Mouse (Mus musculus): ENCODE measurements around the gene Prim1.

Prim1 gene

GRCm38 (mm10) chr10:128015068-128015934 lies at the start of gene Prim1:
TSS of gene Prim1 (plus strand) at chr10:128015168.
- in situ Hi-C loops (cut with MseI, MboI) = no loop called here

- in situ Hi-C loops (cut with MseI, MboI) = no loop called here
Measured at GRCm38 (mm10) chr10:127966506-127966905, 48.5 kb upstream of the Prim1 start.

GRCm38 (mm10) chr10:127969820-127970219 lies 45.1 kb upstream of the Prim1 start:
- in situ Hi-C loops (cut with MseI, MboI) = loop anchor here (5.0 kb wide), 1 partner anchor 37 kb away; the partner anchor contains the start of gene Hsd17b6 (in 2 of the 2)

GRCm38 (mm10) chr10:127970359-127970831 lies 44.6 kb upstream of the Prim1 start:
- in situ Hi-C loops (cut with MseI, MboI) = loop anchor here (5.0 kb wide), 1 partner anchor 37 kb away; the partner anchor contains the start of gene Hsd17b6 (in 2 of the 2)

GRCm38 (mm10) chr10:127971135-127971534 lies 43.8 kb upstream of the Prim1 start:
- in situ Hi-C loops (cut with MseI, MboI) = loop anchor here (5.0 kb wide), 1 partner anchor 36 kb away; the partner anchor contains the start of gene Hsd17b6 (in 2 of the 2)

- in situ Hi-C loops (cut with MseI, MboI) = loop anchor here (5.0 kb wide), 1 partner anchor 33 kb away; the partner anchor contains the start of gene Hsd17b6 (in 2 of the 2)
Measured at GRCm38 (mm10) chr10:127974062-127974461, 40.9 kb upstream of the Prim1 start.

GRCm38 (mm10) chr10:127975503-127975902 lies 39.5 kb upstream of the Prim1 start:
- in situ Hi-C loops (cut with MseI, MboI) = no loop called here

GRCm38 (mm10) chr10:127984650-127985049 lies 30.3 kb upstream of the Prim1 start:
- in situ Hi-C loops (cut with MseI, MboI) = no loop called here

GRCm38 (mm10) chr10:127985601-127986000 lies 29.4 kb upstream of the Prim1 start:
- in situ Hi-C loops (cut with MseI, MboI) = no loop called here

- in situ Hi-C loops (cut with MseI, MboI) = no loop called here
Measured at GRCm38 (mm10) chr10:127996690-127997089, 18.3 kb upstream of the Prim1 start.

- in situ Hi-C loops (cut with MseI, MboI) = no loop called here
Measured at GRCm38 (mm10) chr10:127998260-127998659, 16.7 kb upstream of the Prim1 start.

GRCm38 (mm10) chr10:128003281-128003801 lies 11.6 kb upstream of the Prim1 start:
- in situ Hi-C loops (cut with MseI, MboI) = loop anchor here (10.0 kb wide), 1 partner anchor 49 kb away; no protein-coding TSS in a partner anchor

GRCm38 (mm10) chr10:128004918-128005317 lies 10.1 kb upstream of the Prim1 start:
- in situ Hi-C loops (cut with MseI, MboI) = loop anchor here (5.0 to 10.0 kb wide), 2 partner anchors 33 to 50 kb away; no protein-coding TSS in a partner anchor

- in situ Hi-C loops (cut with MseI, MboI) = loop anchor here (5.0 to 10.0 kb wide), 2 partner anchors 33 to 51 kb away; no protein-coding TSS in a partner anchor
Measured at GRCm38 (mm10) chr10:128005479-128005878, 9.5 kb upstream of the Prim1 start.

- in situ Hi-C loops (cut with MseI, MboI) = loop anchor here (5.0 to 10.0 kb wide), 2 partner anchors 35 to 53 kb away; no protein-coding TSS in a partner anchor
Measured at GRCm38 (mm10) chr10:128007446-128007845, 7.5 kb upstream of the Prim1 start, which contains the start of gene Hsd17b6. TSS of gene Hsd17b6 (minus strand) at chr10:128007611.

GRCm38 (mm10) chr10:128008207-128008889 lies 6.6 kb upstream of the Prim1 start:
- in situ Hi-C loops (cut with MseI, MboI) = loop anchor here (5.0 to 10.0 kb wide), 2 partner anchors 36 to 54 kb away; no protein-coding TSS in a partner anchor

GRCm38 (mm10) chr10:128009735-128010134 lies 5.2 kb upstream of the Prim1 start:
- in situ Hi-C loops (cut with MseI, MboI) = loop anchor here (5.0 to 10.0 kb wide), 2 partner anchors 37 to 55 kb away; no protein-coding TSS in a partner anchor

- in situ Hi-C loops (cut with MseI, MboI) = no loop called here
Measured at GRCm38 (mm10) chr10:128022196-128022595, 7.2 kb downstream of the Prim1 start.

- in situ Hi-C loops (cut with MseI, MboI) = no loop called here
Measured at GRCm38 (mm10) chr10:128023496-128023895, 8.5 kb downstream of the Prim1 start.

GRCm38 (mm10) chr10:128029931-128030330 lies 15.0 kb downstream of the Prim1 start:
- in situ Hi-C loops (cut with MseI, MboI) = no loop called here

- in situ Hi-C loops (cut with MseI, MboI) = no loop called here
Measured at GRCm38 (mm10) chr10:128030860-128031259, 15.9 kb downstream of the Prim1 start.

All from mouse trophoblast stem cell (cell line).